Mouse (Mus musculus) limb, embryonic 14.5 days (tissue): ENCODE measurements around the gene Lexm. TPM values are rescaled to one million over a fixed set of nuclear protein-coding genes. Genes with fewer than 3 reads are reported as not detected.
A peak's percentile ranks its signal among the peaks of the same experiment; 100 is the strongest.

Experiments
- ATAC-seq: fragments of 200-750 bp; cut with Nextera tagmentation; 2 replicates; pipeline ENCODE4 v1.8.0; 2017; ENCODE audit warnings: low read depth, moderate number of reproducible peaks, moderate TSS enrichment; ENCODE audit not compliant: low FRiP score
- DNase-seq: peaks from one replicate; pipeline ENCODE4 v3.0.0-alpha.2; 2015; ENCODE audit warnings: low spot score
- H3K27ac ChIP-seq: fragments of 300-500 bp; sonication (generic); replicated peaks from 2 replicates; pipeline ENCODE4 v1.5.1; 2014; ENCODE audit warnings: low read depth, mild to moderate bottlenecking, low read length, moderate library complexity, mixed read lengths
- H3K27me3 ChIP-seq: fragments of 300-500 bp; sonication (generic); 2 replicates; pipeline ENCODE4 v1.6.1; 2014; ENCODE audit warnings: low read length, mixed read lengths; ENCODE audit not compliant: control insufficient read depth, insufficient read depth
- H3K36me3 ChIP-seq: fragments of 300-500 bp; sonication (generic); 2 replicates; pipeline ENCODE4 v1.6.1; 2014; ENCODE audit warnings: mild to moderate bottlenecking, low read length, moderate library complexity, mixed read lengths; ENCODE audit not compliant: control insufficient read depth, insufficient read depth
- H3K4me1 ChIP-seq: fragments of 300-500 bp; sonication (generic); 2 replicates; pipeline ENCODE4 v1.6.1; 2014; ENCODE audit warnings: antibody characterized with exemption, low read length, mixed read lengths; ENCODE audit not compliant: control insufficient read depth, insufficient read depth
- H3K4me2 ChIP-seq: fragments of 300-500 bp; sonication (generic); replicated peaks from 2 replicates; pipeline ENCODE4 v1.6.1; 2014; ENCODE audit warnings: low read depth, mild to moderate bottlenecking, low read length, moderate library complexity; ENCODE audit not compliant: severe bottlenecking
- H3K4me3 ChIP-seq: fragments of 300-500 bp; sonication (generic); replicated peaks from 2 replicates; pipeline ENCODE4 v1.5.1; 2014; ENCODE audit warnings: low read length
- H3K9ac ChIP-seq: fragments of 300-500 bp; sonication (generic); 2 replicates; pipeline ENCODE4 v1.6.1; 2014; ENCODE audit warnings: mild to moderate bottlenecking, low read depth, low read length, moderate library complexity; ENCODE audit not compliant: severe bottlenecking
- H3K9me3 ChIP-seq: fragments of 300-500 bp; sonication (generic); 2 replicates; pipeline ENCODE4 v1.6.1; 2016; ENCODE audit warnings: low read length; ENCODE audit not compliant: control insufficient read depth
- POLR2A ChIP-seq: fragments of 200-500 bp; IDR thresholded peaks from 2 replicates; pipeline ENCODE4 v1.8.0; 2012; ENCODE audit warnings: inconsistent platforms, mild to moderate bottlenecking, moderate library complexity, borderline replicate concordance; ENCODE audit not compliant: insufficient read depth, insufficient read length; ENCODE audit errors: extremely low read depth
- WGBS: fragments of 180-500 bp; shearing (Covaris S2); extraction: QIAGEN DNeasy Blood & Tissue Kit; methylation state at CpG from one replicate; pipeline ENCODE4 v1.1.7; 2014; 5-methylcytosine and 5-hydroxymethylcytosine counted together
- polyA plus RNA-seq, 2 experiments: library from polyadenylated mRNA; depleted of rRNA in 1 of 2; stranded (reverse) in 1 of 2; unstranded in 1 of 2; fragments of >200 nt; fragmentation: Nextera tagmentation in 1 of 2; extraction: Ambion mirVana in 1 of 2; gene quantifications; 2 replicates each; pipeline versions ENCODE4 v1.2.1 to v1.2.3; 2012 to 2014

The Lexm gene
- polyA plus RNA-seq, 2 experiments = not detected

GRCm38 (mm10) chr4:106581176-106581864 lies 35.7 kb downstream of the Lexm start:
- H3K36me3 ChIP-seq = peaks cover 86% of the 10 kb centered on the region
- DNase-seq = no peak
- no peak overlapping the region for H3K9ac ChIP-seq

GRCm38 (mm10) chr4:106577511-106577910 lies 39.5 kb downstream of the Lexm start:
- no peaks in the 10 kb centered on the region for H3K9me3 ChIP-seq
- H3K27me3 ChIP-seq = no peaks in the 10 kb centered on the region
- TF ChIP-seq POLR2A = no peak
- 86% methylated on average over 7 of the region's 7 CpGs for WGBS
- no peak for ATAC-seq
- no peak overlapping the region for H3K9ac ChIP-seq
- no peak for DNase-seq
- H3K4me1 ChIP-seq = no peaks in the 10 kb centered on the region
- H3K4me2 ChIP-seq = no peak overlapping the region
- H3K4me3 ChIP-seq = no peak overlapping the region
- no peak overlapping the region for H3K27ac ChIP-seq
- H3K36me3 ChIP-seq = peaks cover 89% of the 10 kb centered on the region

More at GRCm38 (mm10) chr4:106581176-106581864, 35.7 kb downstream of the Lexm start:
- TF ChIP-seq POLR2A = no peak
- Histone ChIP-seq H3K4me3 (no peak overlapping the region), H3K27me3 (no peaks in the 10 kb centered on the region), H3K4me1 (no peaks in the 10 kb centered on the region), H3K27ac (no peak overlapping the region), H3K4me2 (no peak overlapping the region), H3K9me3 (no peaks in the 10 kb centered on the region)
- 90% methylated on average over 14 of the region's 14 CpGs for WGBS
- no peak for ATAC-seq

- no peaks in the 10 kb centered on the region for H3K9me3 ChIP-seq
- H3K4me2 ChIP-seq = no peak overlapping the region
- no peak for TF ChIP-seq POLR2A
- H3K4me3 ChIP-seq = no peak overlapping the region
- no peak overlapping the region for H3K27ac ChIP-seq
- H3K4me1 ChIP-seq = no peaks in the 10 kb centered on the region
- WGBS = 83% methylated on average over 8 of the region's 8 CpGs
- DNase-seq (no peak), ATAC-seq (no peak)
- no peaks in the 10 kb centered on the region for H3K27me3 ChIP-seq
- peaks cover 85% of the 10 kb centered on the region for H3K36me3 ChIP-seq
- H3K9ac ChIP-seq = no peak overlapping the region
Observed at GRCm38 (mm10) chr4:106575022-106575421, 42.0 kb downstream of the Lexm start.

- Histone ChIP-seq H3K4me1 (no peaks in the 10 kb centered on the region), H3K4me2 (no peak overlapping the region), H3K36me3 (peaks cover 72% of the 10 kb centered on the region), H3K27me3 (no peaks in the 10 kb centered on the region), H3K27ac (no peak overlapping the region), H3K4me3 (no peak overlapping the region), H3K9ac (no peak overlapping the region), H3K9me3 (no peaks in the 10 kb centered on the region)
- ATAC-seq = no peak
- DNase-seq = no peak
- 87% methylated on average over 11 of the region's 11 CpGs for WGBS
- no peak for TF ChIP-seq POLR2A
Observed at GRCm38 (mm10) chr4:106571081-106571724, 45.8 kb downstream of the Lexm start.

GRCm38 (mm10) chr4:106569680-106570079 lies 47.4 kb downstream of the Lexm start:
- DNase-seq (no peak), ATAC-seq (0 out of 2 replicates have a peak, but pooled peaks have one; percentile 30)
- no peak for TF ChIP-seq POLR2A
- no peak overlapping the region for H3K27ac ChIP-seq
- H3K9ac ChIP-seq = no peak overlapping the region
- H3K9me3 ChIP-seq = no peaks in the 10 kb centered on the region
- no peak overlapping the region for H3K4me2 ChIP-seq
- H3K36me3 ChIP-seq = peaks cover 73% of the 10 kb centered on the region
- H3K27me3 ChIP-seq = no peaks in the 10 kb centered on the region
- no peak overlapping the region for H3K4me3 ChIP-seq
- no peaks in the 10 kb centered on the region for H3K4me1 ChIP-seq
- WGBS = 92% methylated on average over 4 of the region's 4 CpGs
